Mouse (Mus musculus) adrenal gland, postnatal 4 days (tissue): ENCODE measurements around the gene Cxcl1. TPM values are rescaled to one million over a fixed set of nuclear protein-coding genes. Genes with fewer than 3 reads are reported as not detected.
A peak's percentile ranks its signal among the peaks of the same experiment; 100 is the strongest.

Experiments
- DNase-seq, 2 experiments: peaks; one replicate each; pipeline ENCODE4 v3.0.0; 2021 to 2022; ENCODE audit warnings: low spot score in 2 of 2, mixed read lengths in 2 of 2
- total RNA-seq, 2 experiments: library from RNA; stranded (reverse); gene quantifications; 2 replicates each; pipeline ENCODE4 v1.2.3; 2021

Cxcl1 gene
- total RNA-seq, 2 experiments from 2014 or later, result 0.82 to 1.3 TPM

DNA sequence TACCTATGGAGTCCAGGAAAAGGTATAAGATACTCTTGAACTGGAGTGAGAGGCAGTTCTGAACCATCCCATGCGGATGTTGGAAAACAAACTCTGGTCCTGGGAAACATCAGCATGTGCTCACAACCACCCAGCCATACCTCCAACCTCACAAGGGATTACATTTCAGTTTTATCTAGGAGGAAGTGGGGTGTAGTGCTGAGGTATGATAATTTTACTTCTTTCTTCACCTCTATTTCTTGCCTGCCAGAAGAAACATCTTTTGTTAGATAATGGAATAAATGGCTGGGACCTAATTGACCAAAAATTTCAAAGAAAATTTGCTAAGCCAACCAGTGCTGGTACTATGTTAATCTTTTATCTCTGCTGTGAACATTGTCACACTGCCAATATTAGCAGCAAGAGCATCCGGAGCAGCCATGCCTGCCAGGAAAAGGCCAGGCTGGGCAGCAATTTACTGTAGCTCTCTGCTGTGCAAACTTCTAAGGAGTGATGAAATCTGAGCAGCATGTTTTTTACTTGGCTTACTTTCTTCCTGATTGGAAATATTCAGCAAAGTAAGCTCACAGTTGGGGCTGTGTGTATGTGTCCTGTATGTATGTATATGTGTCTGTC is 6.3 kb upstream of the Cxcl1 start:
- DNase-seq, result no peak

DNA sequence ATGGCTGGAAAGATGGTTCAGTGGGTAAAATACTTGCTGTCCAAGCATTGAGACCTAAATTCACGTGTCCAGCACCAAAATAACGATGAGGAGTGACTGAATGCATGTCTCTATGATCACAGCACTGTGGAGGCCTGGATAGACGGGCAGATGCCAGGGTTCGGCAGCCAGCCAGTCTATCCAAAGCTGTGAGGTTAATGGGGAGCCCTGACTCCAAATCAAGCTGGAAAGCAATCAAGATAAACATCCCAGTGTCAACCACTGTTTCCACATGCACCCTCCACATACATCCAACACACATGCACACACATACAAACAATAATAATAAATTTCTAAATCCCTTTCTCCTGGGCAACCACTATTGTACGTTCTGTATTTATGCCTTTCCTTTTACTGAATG is 2.4 kb upstream of the Cxcl1 start:
- DNase-seq, result no peak

DNA sequence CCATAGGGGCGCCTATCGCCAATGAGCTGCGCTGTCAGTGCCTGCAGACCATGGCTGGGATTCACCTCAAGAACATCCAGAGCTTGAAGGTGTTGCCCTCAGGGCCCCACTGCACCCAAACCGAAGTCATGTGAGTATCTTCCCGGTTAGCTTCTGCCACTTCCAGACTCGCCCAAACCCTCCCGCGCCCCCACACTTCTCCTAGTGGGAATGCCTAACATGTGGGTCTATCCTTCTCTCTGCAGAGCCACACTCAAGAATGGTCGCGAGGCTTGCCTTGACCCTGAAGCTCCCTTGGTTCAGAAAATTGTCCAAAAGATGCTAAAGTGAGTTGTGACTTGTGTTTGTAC is 398 bp downstream of the Cxcl1 start:
- DNase-seq, result no peak

DNA sequence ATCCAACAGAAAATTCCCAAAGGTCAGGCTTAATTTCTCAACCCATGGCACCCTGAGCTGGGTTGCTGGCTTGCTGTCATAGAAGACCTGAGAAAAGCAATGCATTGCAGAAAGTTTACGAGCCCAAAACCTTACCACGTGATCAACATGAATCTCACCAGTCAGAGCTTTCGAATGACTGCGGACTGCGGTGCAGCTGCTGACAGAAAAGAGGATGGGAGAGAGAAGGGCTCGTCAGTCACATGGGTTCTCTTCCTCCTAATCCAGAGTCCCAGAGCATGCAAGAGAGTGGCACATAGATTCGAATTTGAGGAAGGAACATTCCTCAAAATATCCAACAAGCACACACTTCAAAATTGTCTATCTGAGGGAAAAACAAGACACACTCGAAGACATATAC is 3.2 kb downstream of the Cxcl1 start:
- DNase-seq, result no peak

DNA sequence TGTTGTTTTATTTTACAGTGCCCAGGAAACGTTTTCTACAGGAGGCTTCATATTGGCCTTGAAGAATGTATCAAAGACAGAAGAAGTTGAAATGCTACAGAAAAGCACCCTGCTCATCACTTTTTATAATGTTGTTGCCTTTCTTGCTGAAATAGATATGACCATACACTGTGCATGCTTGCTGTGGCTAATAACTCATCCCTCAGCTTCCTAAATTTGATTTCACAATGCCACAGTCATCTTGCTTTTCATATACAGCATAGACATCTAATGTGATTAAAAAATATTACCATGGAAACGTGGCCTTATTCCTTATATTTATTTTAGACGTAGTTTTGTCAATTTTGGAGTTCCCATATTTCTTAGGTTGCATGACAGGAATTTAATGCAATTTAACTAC is 6.4 kb downstream of the Cxcl1 start:
- DNase-seq, result no peak

DNA sequence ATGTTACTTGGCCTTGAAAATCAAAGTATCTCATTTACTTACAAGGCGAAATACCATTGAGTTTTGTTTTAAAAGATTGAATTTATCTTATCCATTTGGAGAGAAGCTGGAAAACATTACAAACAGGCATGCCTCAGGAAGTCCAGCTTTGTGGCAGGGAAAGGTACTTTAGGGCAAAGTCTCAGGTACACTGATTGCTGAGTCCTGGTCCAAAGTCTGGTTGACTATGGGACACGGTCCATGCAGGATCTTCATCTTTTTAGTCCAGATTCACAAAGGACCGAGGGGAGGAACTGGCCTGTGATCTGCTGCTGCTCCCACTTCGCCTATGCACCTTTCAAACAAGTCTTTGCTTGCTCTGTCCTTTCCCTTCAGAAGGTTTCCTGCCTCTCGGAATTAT is 8.3 kb downstream of the Cxcl1 start:
- no peak for DNase-seq

DNA sequence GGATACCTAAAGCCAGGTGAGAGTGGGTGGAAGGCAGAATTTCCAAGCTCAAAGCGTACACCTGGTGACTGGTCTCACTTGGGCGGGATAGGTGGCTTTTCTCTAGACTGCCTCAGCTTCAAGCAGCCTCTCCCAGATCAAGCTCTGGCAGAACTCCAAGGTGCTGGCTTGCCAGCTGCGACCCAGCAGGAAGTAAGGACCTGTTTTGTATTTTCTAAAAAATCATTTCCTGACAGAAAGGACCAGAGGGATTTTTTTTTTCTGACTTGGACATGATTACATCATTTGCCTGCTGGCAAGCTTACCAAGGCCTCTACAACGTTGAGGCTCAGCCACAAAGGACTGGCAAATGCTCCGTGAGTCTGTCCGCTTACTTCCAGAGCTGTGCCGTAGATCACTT is 9.1 kb downstream of the Cxcl1 start:
- DNase-seq, result no peak

DNA sequence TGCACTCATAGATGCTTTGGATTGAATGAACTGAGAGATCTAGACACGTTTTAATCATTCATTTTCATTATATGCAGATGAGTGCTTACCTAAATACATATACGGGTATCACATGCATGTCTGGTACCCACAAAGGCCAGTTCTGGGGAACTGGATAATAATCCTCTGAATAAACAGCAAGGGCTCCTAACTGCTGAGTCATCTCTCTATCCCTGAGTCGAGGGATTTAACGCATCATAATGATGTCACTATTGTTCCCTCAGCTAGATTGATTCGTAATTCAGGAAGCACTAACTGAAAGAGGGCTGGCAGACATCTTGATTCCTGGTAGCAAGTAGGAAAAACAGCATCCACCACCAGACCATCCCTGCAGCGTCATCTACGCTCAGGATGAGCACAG is 9.6 kb downstream of the Cxcl1 start:
- no peak for DNase-seq

DNA sequence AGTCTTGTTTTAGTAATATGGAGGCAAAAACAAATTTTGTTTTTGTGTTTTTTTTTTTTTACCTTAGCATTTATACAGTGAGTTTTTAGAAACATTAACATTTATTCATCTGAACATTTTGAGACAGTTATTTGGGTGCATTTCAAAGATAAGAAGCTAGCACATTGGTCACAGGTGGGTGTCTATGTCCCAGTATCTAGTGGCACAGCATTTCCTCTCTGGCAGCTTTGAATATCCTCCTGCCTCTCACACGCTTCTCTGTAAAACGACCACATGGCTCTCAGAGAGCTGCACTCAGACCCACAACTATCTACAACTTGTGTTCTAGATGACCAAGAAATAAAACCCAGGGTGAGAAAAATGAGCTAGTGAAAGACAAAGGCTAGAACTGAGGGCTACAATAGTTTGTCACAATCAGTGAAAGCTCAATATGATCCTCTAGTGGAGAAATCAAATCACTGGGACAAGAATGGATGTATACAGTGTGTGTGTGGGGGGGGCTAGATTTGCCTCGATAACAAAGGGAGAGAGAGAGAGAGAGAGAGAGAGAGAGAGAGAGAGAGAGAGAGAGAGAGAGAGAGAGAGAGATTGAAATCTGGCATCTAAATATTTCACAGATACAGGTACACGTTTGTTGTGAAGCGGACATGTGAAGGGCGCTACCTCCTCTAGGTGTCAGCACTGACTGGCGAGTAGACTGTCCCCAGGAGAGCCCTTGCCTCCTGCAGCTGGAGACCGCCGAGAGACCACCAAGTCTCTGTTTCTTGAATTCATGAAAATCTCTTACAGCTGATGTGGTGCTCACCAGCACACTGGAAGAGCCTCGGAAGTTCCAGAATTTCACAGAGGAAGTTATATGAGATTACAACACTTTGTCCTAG is 11.6 kb downstream of the Cxcl1 start:
- DNase-seq, result no peak

DNA sequence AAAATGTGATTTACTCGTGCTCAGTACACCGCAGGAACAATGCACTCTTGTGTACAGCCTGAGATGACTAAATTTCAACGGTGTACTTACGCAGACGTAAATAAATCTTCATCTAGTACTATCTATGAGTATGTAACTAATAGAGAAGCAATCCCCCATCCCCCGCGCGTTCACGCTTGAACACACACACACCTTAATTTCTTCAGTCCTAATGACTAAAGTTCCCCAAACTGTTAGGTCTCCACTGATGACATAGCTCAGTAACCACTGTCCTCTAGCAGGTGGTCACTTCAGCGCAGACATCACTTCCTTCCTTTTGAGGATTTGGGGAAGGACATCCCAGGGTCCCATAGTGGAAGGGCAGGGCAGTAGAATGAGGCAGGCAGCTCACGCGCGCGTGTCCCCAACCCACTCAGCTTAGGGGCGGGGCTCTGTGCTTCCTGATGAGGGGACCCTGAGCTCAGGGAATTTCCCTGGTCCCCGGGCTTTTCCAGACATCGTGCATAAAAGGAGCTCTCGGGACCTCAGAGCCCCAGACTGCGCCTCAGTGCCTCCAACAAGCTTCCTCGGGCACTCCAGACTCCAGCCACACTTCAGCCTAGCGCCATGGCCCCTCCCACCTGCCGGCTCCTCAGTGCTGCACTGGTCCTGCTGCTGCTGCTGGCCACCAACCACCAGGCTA is 12.4 kb downstream of the Cxcl1 start, which contains the start of gene Cxcl2:
TSS of gene Cxcl2 (plus strand) at position 533 of the 682 bp plus-strand sequence.
- DNase-seq, result no peak

DNA sequence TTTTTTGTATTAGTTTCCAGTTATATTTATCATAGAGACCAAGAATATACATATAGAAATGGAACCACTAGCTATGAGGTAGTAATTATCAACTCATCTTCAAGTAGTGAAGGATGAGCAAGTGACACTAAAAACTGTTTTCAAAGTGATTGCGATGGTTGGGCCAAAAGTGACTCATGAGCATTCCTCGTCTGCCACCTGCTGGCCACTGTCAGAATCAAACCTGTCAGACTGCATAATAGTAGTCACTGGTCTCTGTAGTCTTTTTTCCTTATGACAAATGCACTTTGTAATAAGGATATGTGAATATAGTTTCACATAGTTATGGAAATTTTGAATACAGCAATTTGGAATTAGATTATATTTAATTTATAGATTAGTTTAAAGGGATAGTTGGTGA is 17.9 kb downstream of the Cxcl1 start:
- no peak for DNase-seq

DNA sequence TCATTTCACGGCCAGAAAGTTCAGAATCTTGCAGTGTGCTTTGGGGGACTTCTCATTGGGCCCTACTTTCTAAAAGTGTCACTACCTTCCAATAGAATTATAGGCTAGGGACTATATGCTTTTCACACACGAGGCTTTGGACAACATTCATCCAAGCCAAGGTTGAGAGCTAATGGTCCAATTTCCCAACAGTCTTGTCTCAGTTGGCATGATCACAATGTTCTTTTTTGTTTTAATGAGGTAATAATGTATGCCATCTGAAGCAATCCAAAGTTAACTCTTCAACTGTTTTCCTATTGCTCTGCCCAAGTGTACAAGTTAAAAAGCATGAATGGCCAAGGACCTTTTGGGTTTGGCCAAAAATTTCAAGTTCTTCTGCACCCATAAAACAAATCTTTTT is 28.5 kb downstream of the Cxcl1 start:
- DNase-seq, result no peak

DNA sequence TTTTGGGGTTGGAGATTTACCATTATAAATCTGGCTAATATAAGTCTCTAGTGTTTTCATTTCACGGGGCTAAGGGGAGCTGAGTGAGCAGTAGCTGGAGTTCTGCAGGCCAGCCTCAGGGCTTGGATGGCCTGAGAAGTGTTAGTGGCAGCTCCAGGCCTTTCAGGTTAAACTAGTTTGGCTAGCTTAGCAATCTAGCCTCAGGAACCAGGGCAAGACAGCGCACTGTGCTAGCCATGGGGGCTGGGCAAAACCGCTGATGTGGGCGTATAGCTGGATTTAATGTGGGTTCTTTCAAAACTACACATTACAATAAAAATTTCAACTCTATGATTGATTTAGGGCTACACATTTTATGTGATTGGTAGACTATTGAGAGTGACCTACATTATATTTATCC is 31.9 kb downstream of the Cxcl1 start:
- no peak for DNase-seq

DNA sequence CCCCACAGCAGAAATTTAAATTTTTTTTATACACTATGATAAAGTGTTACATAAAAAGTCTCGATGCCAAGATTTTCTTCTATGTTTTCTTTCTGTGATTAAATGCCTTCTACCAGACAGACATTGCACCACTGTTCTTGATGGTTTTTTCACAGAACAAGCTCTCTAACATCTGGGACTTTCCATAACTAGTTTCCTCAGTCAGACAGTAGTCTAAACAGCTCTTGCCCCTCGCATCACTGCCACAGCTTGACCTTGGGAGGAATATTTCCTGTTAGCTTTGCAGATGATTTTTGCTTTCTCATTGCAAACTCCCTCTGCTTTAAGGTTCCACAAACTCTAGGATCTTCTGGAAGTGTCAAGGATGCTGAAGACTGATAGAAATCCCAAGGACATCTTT is 39.5 kb downstream of the Cxcl1 start:
- no peak for DNase-seq

DNA sequence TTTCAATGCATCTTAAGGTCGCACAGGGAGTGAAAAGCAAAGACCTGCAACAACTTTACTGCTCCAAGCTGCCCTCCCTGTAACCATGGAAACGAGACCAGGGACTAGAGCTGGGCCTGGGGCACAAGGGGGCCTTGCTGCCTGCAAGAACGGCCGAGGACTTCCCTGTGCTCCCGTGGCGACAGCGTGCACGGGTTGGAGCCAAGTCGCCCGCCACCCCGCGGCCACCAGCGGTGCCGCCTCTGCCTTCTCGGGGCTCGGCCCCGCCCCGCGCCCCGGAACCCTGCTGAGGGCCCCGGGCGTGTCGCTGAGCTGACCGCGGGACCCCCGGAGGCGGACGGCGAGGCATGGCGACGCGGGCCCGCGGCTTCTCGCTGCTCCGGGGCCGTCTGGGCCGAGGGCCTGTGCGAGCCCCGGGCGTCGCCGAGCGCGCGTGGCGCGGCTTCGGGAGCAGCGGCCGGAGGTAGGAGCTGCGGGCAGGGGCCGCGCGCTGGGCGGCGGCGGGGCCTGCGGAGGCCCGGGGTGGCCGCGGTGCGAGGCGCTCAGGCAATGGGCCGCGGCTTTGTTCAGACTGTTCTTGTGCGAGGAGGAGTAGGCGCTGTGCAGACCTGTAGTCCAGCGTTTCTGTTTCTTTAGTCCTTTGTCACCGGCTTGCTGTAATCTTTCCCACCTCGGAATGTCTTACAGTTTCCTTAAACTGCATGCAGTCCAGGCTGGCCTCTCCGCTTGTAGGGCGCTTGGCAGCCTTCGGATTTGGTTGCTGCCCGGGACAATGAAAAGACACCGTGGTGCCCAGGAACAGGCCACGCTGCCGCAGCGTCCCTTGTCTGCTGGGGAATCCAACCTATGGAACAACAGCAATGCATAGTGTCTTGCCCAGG is 40.2 kb downstream of the Cxcl1 start, which contains the start of gene Mthfd2l:
TSS of gene Mthfd2l (plus strand) at position 147 of the 881 bp plus-strand sequence.
- peak; percentile 73 to 77 for DNase-seq

DNA sequence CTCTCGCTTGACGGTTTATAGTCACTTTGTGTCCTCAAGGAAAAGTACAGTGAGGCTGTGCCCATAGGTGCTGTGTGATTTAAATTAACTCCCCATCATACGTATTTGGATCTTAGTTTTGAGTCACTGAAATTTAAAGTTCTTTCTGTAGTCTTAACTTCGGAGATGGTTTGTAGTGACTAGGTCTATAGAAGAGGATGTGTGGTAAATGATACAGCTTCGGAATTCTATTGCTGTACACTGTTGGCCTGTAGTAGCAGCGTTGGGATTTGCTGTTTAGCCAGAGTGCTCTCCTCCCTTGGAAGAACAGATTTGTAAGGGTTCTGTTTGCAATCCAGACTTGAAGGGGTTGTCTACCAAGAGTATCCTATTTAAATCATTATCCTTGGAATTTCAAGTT is 40.9 kb downstream of the Cxcl1 start:
- no peak for DNase-seq

DNA sequence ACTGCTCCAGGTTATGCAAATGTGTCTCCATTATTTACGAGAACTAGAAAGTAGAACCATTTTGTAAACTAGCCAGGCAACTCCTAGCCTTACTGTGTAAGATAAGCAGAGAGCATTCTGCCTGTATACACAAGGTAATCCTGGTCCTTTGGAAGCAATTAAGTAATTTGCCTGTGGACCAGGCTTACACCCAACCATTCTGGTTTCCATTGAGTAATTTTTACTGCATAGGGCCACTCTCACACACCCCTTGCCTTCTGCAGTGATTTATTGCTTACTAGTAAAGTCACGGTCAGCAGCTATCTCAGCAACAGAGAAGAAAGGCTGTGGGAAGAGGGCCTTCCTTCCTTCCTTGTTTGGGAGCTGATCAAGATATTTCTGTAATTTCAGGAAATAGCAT is 45.7 kb downstream of the Cxcl1 start:
- DNase-seq, result no peak
